26 mouse cellular contexts compared by ENCODE assay signal in genomic region chr6:97227067-97227847, GRCm38 (mm10). TPM values are rescaled to one million over a fixed set of nuclear protein-coding genes. Genes with fewer than 3 reads are reported as not detected.
"Had no signal": no experiment of that assay in that cellular context is flagged by ENCODE, and none has a peak within 500 bp of the region (broad histone marks: within the 10 kb centered on the region; RNA-seq: fewer than 3 reads in every experiment).

No protein-coding gene starts in this region.

- H3K9me3 ChIP-seq: hindbrain, embryonic 10.5 days; hindbrain, embryonic 12.5 days; intestine, embryonic 15.5 days; limb, embryonic 10.5 days; limb, embryonic 12.5 days; liver, embryonic 13.5 days; liver, embryonic 15.5 days had no signal

- H3K27ac ChIP-seq: hindbrain, embryonic 10.5 days; hindbrain, embryonic 12.5 days; intestine, embryonic 15.5 days; layer of hippocampus, adult 2 months; left cerebral cortex, adult 2 months; limb, embryonic 10.5 days; limb, embryonic 12.5 days; liver, embryonic 15.5 days had no signal

- H3K4me1 ChIP-seq: intestine, embryonic 15.5 days had no signal

- ATAC-seq: hindbrain, embryonic 16.5 days; inflammation-experienced regulatory T-cells, adult 6 months; intestine, embryonic 15.5 days; intestine, postnatal 0 days had no signal

- H3K9ac ChIP-seq: hindbrain, embryonic 12.5 days; hindbrain, embryonic 14.5 days; intestine, embryonic 15.5 days; limb, embryonic 12.5 days; liver, embryonic 13.5 days; liver, embryonic 15.5 days had no signal

- H3K4me2 ChIP-seq: hindbrain, embryonic 12.5 days; hindbrain, embryonic 14.5 days; intestine, embryonic 15.5 days; limb, embryonic 12.5 days; liver, embryonic 11.5 days; liver, embryonic 13.5 days; liver, embryonic 15.5 days had no signal

- DNase-seq: gastrocnemius, postnatal 25 days; heart, adult 2 months; heart, postnatal 14 days; heart, postnatal 36 days; kidney, adult 18-20 months; kidney, adult 8-10 months; kidney, postnatal 10 days; kidney, postnatal 25 days; kidney, postnatal 4 days; liver; liver, embryonic 13.5 days had no signal

- H3K4me3 ChIP-seq: heart, adult 2 months; hindbrain, embryonic 10.5 days; hindbrain, embryonic 12.5 days; intestine, embryonic 15.5 days; layer of hippocampus, adult 2 months; left cerebral cortex, adult 2 months; limb, embryonic 10.5 days; limb, embryonic 12.5 days; liver, embryonic 13.5 days; liver, embryonic 15.5 days had no signal

- H3K27me3 ChIP-seq: hindbrain, embryonic 12.5 days; intestine, embryonic 15.5 days; liver, embryonic 13.5 days; liver, embryonic 15.5 days had no signal

RNA-seq across cellular contexts. Expression of gene Lmod3, which starts 25.3 kb away (rescaled TPM):
- polyA plus RNA-seq: frontal cortex, adult 2 months; hindbrain, embryonic 10.5 days; hindbrain, embryonic 14.5 days; hindbrain, embryonic 16.5 days; kidney, embryonic 14.5 days; liver, embryonic 11.5 days had no signal
